Mouse (Mus musculus): ENCODE data around the gene Mynn.
"Not testable (repeated sequence)": the region's sequence is repeated elsewhere in the genome, so short reads cannot be mapped to it uniquely, and the experiment has no call there.

Gene Mynn

GRCm38 (mm10) chr3:30602065-30602739, at the start of gene Mynn:
Gene Mynn (plus strand): TSS chr3:30602065.
- in situ Hi-C loops (cut with MboI; ENCODE audit: low pct_unique_long_range_greater_than_20kb in 1 of 2, low sequenced_read_pairs in 2 of 2, unreplicated experiment in 1 of 2), result no loop called here

- in situ Hi-C loops (cut with MboI; ENCODE audit: low pct_unique_long_range_greater_than_20kb in 1 of 2, low sequenced_read_pairs in 2 of 2, unreplicated experiment in 1 of 2), result no loop called here
These were observed 48.1 kb upstream of the Mynn start for GRCm38 (mm10) chr3:30553741-30554140.

GRCm38 (mm10) chr3:30560677-30561314, 41.1 kb upstream of the Mynn start:
- in situ Hi-C loops (cut with MboI; ENCODE audit: low pct_unique_long_range_greater_than_20kb in 1 of 2, low sequenced_read_pairs in 2 of 2, unreplicated experiment in 1 of 2), result no loop called here

GRCm38 (mm10) chr3:30566333-30566732, 35.5 kb upstream of the Mynn start:
- in situ Hi-C loops (cut with MboI; ENCODE audit: low pct_unique_long_range_greater_than_20kb in 1 of 2, low sequenced_read_pairs in 2 of 2, unreplicated experiment in 1 of 2), result not testable (repeated sequence)

GRCm38 (mm10) chr3:30573549-30573948, 28.3 kb upstream of the Mynn start:
- in situ Hi-C loops (cut with MboI; ENCODE audit: low pct_unique_long_range_greater_than_20kb in 1 of 2, low sequenced_read_pairs in 2 of 2, unreplicated experiment in 1 of 2), result no loop called here

- in situ Hi-C loops (cut with MboI; ENCODE audit: low pct_unique_long_range_greater_than_20kb in 1 of 2, low sequenced_read_pairs in 2 of 2, unreplicated experiment in 1 of 2), result loop anchor here in 1 of 2 experiments (25.0 kb wide), 2 partner anchors 373 to 548 kb away; partner anchors contain the start of genes Cldn11 and Phc3
These were observed 13.0 kb upstream of the Mynn start for GRCm38 (mm10) chr3:30588865-30589264.

- in situ Hi-C loops (cut with MboI; ENCODE audit: low pct_unique_long_range_greater_than_20kb in 1 of 2, low sequenced_read_pairs in 2 of 2, unreplicated experiment in 1 of 2), result loop anchor here (10.0 to 25.0 kb wide), 3 partner anchors 132 to 545 kb away; partner anchors contain the start of genes Cldn11 (in 1 of the 2) and Phc3 (in 1 of the 2)
These were observed 9.4 kb upstream of the Mynn start for GRCm38 (mm10) chr3:30592418-30592853.

GRCm38 (mm10) chr3:30593719-30594485, 8.0 kb upstream of the Mynn start:
- in situ Hi-C loops (cut with MboI; ENCODE audit: low pct_unique_long_range_greater_than_20kb in 1 of 2, low sequenced_read_pairs in 2 of 2, unreplicated experiment in 1 of 2), result loop anchor here (10.0 to 25.0 kb wide), 3 partner anchors 131 to 543 kb away; partner anchors contain the start of genes Cldn11 (in 1 of the 2) and Phc3 (in 1 of the 2)

GRCm38 (mm10) chr3:30595111-30595832, 6.6 kb upstream of the Mynn start:
- in situ Hi-C loops (cut with MboI; ENCODE audit: low pct_unique_long_range_greater_than_20kb in 1 of 2, low sequenced_read_pairs in 2 of 2, unreplicated experiment in 1 of 2), result loop anchor here (10.0 to 25.0 kb wide), 3 partner anchors 130 to 542 kb away; partner anchors contain the start of genes Cldn11 (in 1 of the 2) and Phc3 (in 1 of the 2)

GRCm38 (mm10) chr3:30597271-30597670, 4.6 kb upstream of the Mynn start:
- in situ Hi-C loops (cut with MboI; ENCODE audit: low pct_unique_long_range_greater_than_20kb in 1 of 2, low sequenced_read_pairs in 2 of 2, unreplicated experiment in 1 of 2), result loop anchor here (10.0 to 25.0 kb wide), 3 partner anchors 128 to 540 kb away; partner anchors contain the start of genes Cldn11 (in 1 of the 2) and Phc3 (in 1 of the 2)

GRCm38 (mm10) chr3:30599711-30600545, 1.9 kb upstream of the Mynn start, which contains the start of gene Actrt3:
Gene Actrt3 (minus strand): TSS chr3:30599939.
- in situ Hi-C loops (cut with MboI; ENCODE audit: low pct_unique_long_range_greater_than_20kb in 1 of 2, low sequenced_read_pairs in 2 of 2, unreplicated experiment in 1 of 2), result loop anchor here (10.0 to 25.0 kb wide), 3 partner anchors 125 to 537 kb away; partner anchors contain the start of genes Cldn11 (in 1 of the 2) and Phc3 (in 1 of the 2)

- in situ Hi-C loops (cut with MboI; ENCODE audit: low pct_unique_long_range_greater_than_20kb in 1 of 2, low sequenced_read_pairs in 2 of 2, unreplicated experiment in 1 of 2), result no loop called here
These were observed 1.1 kb upstream of the Mynn start for GRCm38 (mm10) chr3:30600717-30601116.

- in situ Hi-C loops (cut with MboI; ENCODE audit: low pct_unique_long_range_greater_than_20kb in 1 of 2, low sequenced_read_pairs in 2 of 2, unreplicated experiment in 1 of 2), result no loop called here
These were observed 690 bp upstream of the Mynn start for GRCm38 (mm10) chr3:30601175-30601574.

- in situ Hi-C loops (cut with MboI; ENCODE audit: low pct_unique_long_range_greater_than_20kb in 1 of 2, low sequenced_read_pairs in 2 of 2, unreplicated experiment in 1 of 2), result no loop called here
These were observed 228 bp upstream of the Mynn start for GRCm38 (mm10) chr3:30601610-30602064.

GRCm38 (mm10) chr3:30602740-30603098, 854 bp downstream of the Mynn start:
- in situ Hi-C loops (cut with MboI; ENCODE audit: low pct_unique_long_range_greater_than_20kb in 1 of 2, low sequenced_read_pairs in 2 of 2, unreplicated experiment in 1 of 2), result no loop called here

GRCm38 (mm10) chr3:30603256-30603655, 1.4 kb downstream of the Mynn start:
- in situ Hi-C loops (cut with MboI; ENCODE audit: low pct_unique_long_range_greater_than_20kb in 1 of 2, low sequenced_read_pairs in 2 of 2, unreplicated experiment in 1 of 2), result no loop called here

- in situ Hi-C loops (cut with MboI; ENCODE audit: low pct_unique_long_range_greater_than_20kb in 1 of 2, low sequenced_read_pairs in 2 of 2, unreplicated experiment in 1 of 2), result no loop called here
These were observed 7.1 kb downstream of the Mynn start for GRCm38 (mm10) chr3:30608999-30609398.

Measured in mouse embryonic stem cell (cell line).